Mouse (Mus musculus) limb, embryonic 13.5 days (tissue): Measurements from ENCODE around the gene Otub1. TPM values are rescaled to one million over a fixed set of nuclear protein-coding genes. Genes with fewer than 3 reads are reported as not detected.

Experiments
- ATAC-seq: fragments of 200-750 bp; cut with Nextera tagmentation; 2 replicates; pipeline ENCODE4 v1.8.0; 2017; ENCODE audit warnings: low read depth, moderate number of reproducible peaks, moderate TSS enrichment; ENCODE audit not compliant: low FRiP score
- H3K27ac ChIP-seq: fragments of 300-500 bp; sonication (generic); 2 replicates; pipeline ENCODE4 v1.5.1; 2015; ENCODE audit warnings: inconsistent platforms, mild to moderate bottlenecking, moderate library complexity
- H3K27me3 ChIP-seq: fragments of 300-500 bp; sonication (generic); 2 replicates; pipeline ENCODE4 v1.6.1; 2015; ENCODE audit warnings: mild to moderate bottlenecking, inconsistent platforms
- H3K36me3 ChIP-seq: fragments of 300-500 bp; sonication (generic); 2 replicates; pipeline ENCODE4 v1.6.1; 2015; ENCODE audit warnings: inconsistent platforms, mild to moderate bottlenecking, moderate library complexity
- H3K4me1 ChIP-seq: fragments of 300-500 bp; sonication (generic); 2 replicates; pipeline ENCODE4 v1.6.1; 2015; ENCODE audit warnings: inconsistent platforms
- H3K4me2 ChIP-seq: fragments of 300-500 bp; sonication (generic); replicated peaks from 2 replicates; pipeline ENCODE4 v1.6.1; 2015; ENCODE audit warnings: inconsistent platforms, mild to moderate bottlenecking, moderate library complexity
- H3K4me3 ChIP-seq: fragments of 300-500 bp; sonication (generic); 2 replicates; pipeline ENCODE4 v1.5.1; 2015; ENCODE audit warnings: moderate library complexity, mild to moderate bottlenecking, inconsistent platforms
- H3K9ac ChIP-seq: fragments of 300-500 bp; sonication (generic); 2 replicates; pipeline ENCODE4 v1.6.1; 2015; ENCODE audit warnings: mild to moderate bottlenecking, inconsistent platforms
- H3K9me3 ChIP-seq: fragments of 300-500 bp; sonication (generic); 2 replicates; pipeline ENCODE4 v1.6.1; 2016; ENCODE audit warnings: inconsistent platforms
- WGBS: fragments of 180-500 bp; shearing (Covaris S2); methylation state at CpG from one replicate; pipeline ENCODE4 v1.1.7; 2015; 5-methylcytosine and 5-hydroxymethylcytosine counted together
- polyA plus RNA-seq: library from polyadenylated mRNA; unstranded; fragments of >200 nt; fragmentation: Nextera tagmentation; extraction: Ambion mirVana; gene quantifications from 2 replicates; pipeline ENCODE4 v1.2.1, GENCODE M21; 2015

The Otub1 gene
- polyA plus RNA-seq, 1 experiment from 2014 or later: 226 TPM

GRCm38 (mm10) chr19:7200427-7200826 is 5.7 kb downstream of the Otub1 start:
- Histone ChIP-seq H3K9ac (no peak overlapping the region), H3K36me3 (peaks cover 71% of the 10 kb centered on the region), H3K9me3 (no peaks in the 10 kb centered on the region), H3K4me3 (no peak overlapping the region), H3K4me2 (no peak overlapping the region), H3K27ac (no peak overlapping the region), H3K27me3 (0 out of 2 replicates have a peak, but pooled peaks cover 2% of the 10 kb centered on the region), H3K4me1 (peaks cover 47% of the 10 kb centered on the region)
- 52% methylated on average over 1 of the region's 1 CpGs for WGBS
- ATAC-seq: no peak

GRCm38 (mm10) chr19:7199089-7199488 is 7.0 kb downstream of the Otub1 start:
- Histone ChIP-seq H3K4me1 (peaks cover 37% of the 10 kb centered on the region), H3K27ac (no peak overlapping the region), H3K4me2 (no peak overlapping the region), H3K36me3 (peaks cover 68% of the 10 kb centered on the region), H3K9me3 (no peaks in the 10 kb centered on the region), H3K4me3 (no peak overlapping the region), H3K9ac (no peak overlapping the region), H3K27me3 (0 out of 2 replicates have a peak, but pooled peaks cover 2% of the 10 kb centered on the region)
- 96% methylated on average over 13 of the region's 13 CpGs for WGBS
- no peak for ATAC-seq

- H3K4me2 ChIP-seq: no peak overlapping the region
- 0 out of 2 replicates have a peak overlapping the region, but pooled peaks have one; percentile 10 for H3K27ac ChIP-seq
- H3K9ac ChIP-seq: 0 out of 2 replicates have a peak overlapping the region, but pooled peaks have one; percentile 13
- peak; percentile 10 for ATAC-seq
- peaks cover 31% of the 10 kb centered on the region for H3K4me1 ChIP-seq
- H3K9me3 ChIP-seq: no peaks in the 10 kb centered on the region
- no peak overlapping the region for H3K4me3 ChIP-seq
- H3K27me3 ChIP-seq: peaks cover 2% of the 10 kb centered on the region; the same call in 1 of the 2 replicates
- 83% methylated on average over 9 of the region's 9 CpGs for whole genome bisulfite sequencing
- H3K36me3 ChIP-seq: peaks cover 52% of the 10 kb centered on the region
Observed at GRCm38 (mm10) chr19:7197445-7197844, 8.7 kb downstream of the Otub1 start.

GRCm38 (mm10) chr19:7196741-7197270 is 9.3 kb downstream of the Otub1 start:
- peaks cover 48% of the 10 kb centered on the region for H3K36me3 ChIP-seq
- H3K4me3 ChIP-seq: no peak overlapping the region
- no peak overlapping the region for H3K27ac ChIP-seq
- no peaks in the 10 kb centered on the region for H3K9me3 ChIP-seq
- peak overlapping the region; percentile 34 for H3K4me2 ChIP-seq
- WGBS: 10% methylated on average over 17 of the region's 17 CpGs
- H3K4me1 ChIP-seq: peaks cover 31% of the 10 kb centered on the region
- peak; percentile 29 for ATAC-seq
- H3K9ac ChIP-seq: no peak overlapping the region
- peaks cover 2% of the 10 kb centered on the region; the same call in 1 of the 2 replicates for H3K27me3 ChIP-seq

- peak overlapping the region; percentile 13; the same call in 1 of the 2 replicates for H3K9ac ChIP-seq
- H3K36me3 ChIP-seq: peaks cover 42% of the 10 kb centered on the region
- H3K4me2 ChIP-seq: peak overlapping the region; percentile 34
- peaks cover 31% of the 10 kb centered on the region for H3K4me1 ChIP-seq
- H3K4me3 ChIP-seq: no peak overlapping the region
- 16% methylated on average over 33 of the region's 33 CpGs for WGBS
- peaks cover 2% of the 10 kb centered on the region; the same call in 1 of the 2 replicates for H3K27me3 ChIP-seq
- no peak overlapping the region for H3K27ac ChIP-seq
- ATAC-seq: peak; percentile 21; the same call in 1 of the 2 replicates
- H3K9me3 ChIP-seq: no peaks in the 10 kb centered on the region
Observed at GRCm38 (mm10) chr19:7195900-7196728, 10.0 kb downstream of the Otub1 start.

- Histone ChIP-seq H3K36me3 (peaks cover 6% of the 10 kb centered on the region), H3K9me3 (no peaks in the 10 kb centered on the region), H3K27ac (no peak overlapping the region), H3K4me1 (peaks cover 24% of the 10 kb centered on the region), H3K4me2 (no peak overlapping the region), H3K27me3 (peaks cover 24% of the 10 kb centered on the region), H3K9ac (no peak overlapping the region), H3K4me3 (no peak overlapping the region)
- 40% methylated on average over 2 of the region's 2 CpGs for WGBS
- ATAC-seq: no peak
Observed at GRCm38 (mm10) chr19:7192561-7192967, 13.6 kb downstream of the Otub1 start.

- ATAC-seq: no peak
- Histone ChIP-seq H3K4me3 (no peak overlapping the region), H3K9me3 (no peaks in the 10 kb centered on the region), H3K4me1 (peaks cover 16% of the 10 kb centered on the region), H3K4me2 (no peak overlapping the region), H3K27ac (no peak overlapping the region), H3K36me3 (no peaks in the 10 kb centered on the region), H3K27me3 (peaks cover 30% of the 10 kb centered on the region), H3K9ac (no peak overlapping the region)
- WGBS: 50% methylated on average over 6 of the region's 6 CpGs
Observed at GRCm38 (mm10) chr19:7191639-7192038, 14.5 kb downstream of the Otub1 start.

- Histone ChIP-seq H3K9me3 (no peaks in the 10 kb centered on the region), H3K9ac (0 out of 2 replicates have a peak overlapping the region, but pooled peaks have one; percentile 19), H3K27ac (no peak overlapping the region), H3K4me2 (no peak overlapping the region), H3K4me1 (peaks cover 16% of the 10 kb centered on the region), H3K27me3 (peaks cover 35% of the 10 kb centered on the region), H3K36me3 (no peaks in the 10 kb centered on the region), H3K4me3 (no peak overlapping the region)
- 45% methylated on average over 5 of the region's 5 CpGs for WGBS
- ATAC-seq: no peak
Observed at GRCm38 (mm10) chr19:7190986-7191385, 15.1 kb downstream of the Otub1 start.

GRCm38 (mm10) chr19:7189026-7189425 is 17.1 kb downstream of the Otub1 start:
- no peak overlapping the region for H3K4me2 ChIP-seq
- ATAC-seq: no peak
- peaks cover 50% of the 10 kb centered on the region for H3K27me3 ChIP-seq
- H3K4me1 ChIP-seq: peaks cover 20% of the 10 kb centered on the region
- no peaks in the 10 kb centered on the region for H3K36me3 ChIP-seq
- H3K9ac ChIP-seq: no peak overlapping the region
- H3K9me3 ChIP-seq: no peaks in the 10 kb centered on the region
- H3K4me3 ChIP-seq: no peak overlapping the region
- WGBS: 67% methylated on average over 4 of the region's 4 CpGs
- H3K27ac ChIP-seq: no peak overlapping the region

- H3K27me3 ChIP-seq: peaks cover 59% of the 10 kb centered on the region
- no peak overlapping the region for H3K27ac ChIP-seq
- WGBS: 42% methylated on average over 5 of the region's 5 CpGs
- H3K36me3 ChIP-seq: no peaks in the 10 kb centered on the region
- no peaks in the 10 kb centered on the region for H3K9me3 ChIP-seq
- 0 out of 2 replicates have a peak overlapping the region, but pooled peaks have one; percentile 8 for H3K9ac ChIP-seq
- H3K4me2 ChIP-seq: no peak overlapping the region
- ATAC-seq: no peak
- H3K4me1 ChIP-seq: peaks cover 37% of the 10 kb centered on the region
- H3K4me3 ChIP-seq: no peak overlapping the region
Observed at GRCm38 (mm10) chr19:7187157-7187556, 19.0 kb downstream of the Otub1 start.

- 0 out of 2 replicates have a peak overlapping the region, but pooled peaks have one; percentile 7 for H3K4me2 ChIP-seq
- peaks cover 60% of the 10 kb centered on the region for H3K27me3 ChIP-seq
- no peak overlapping the region for H3K4me3 ChIP-seq
- H3K36me3 ChIP-seq: no peaks in the 10 kb centered on the region
- H3K27ac ChIP-seq: no peak overlapping the region
- 6% methylated on average over 18 of the region's 18 CpGs for WGBS
- no peak for ATAC-seq
- H3K9ac ChIP-seq: peak overlapping the region; percentile 5
- H3K9me3 ChIP-seq: no peaks in the 10 kb centered on the region
- peaks cover 49% of the 10 kb centered on the region for H3K4me1 ChIP-seq
Observed at GRCm38 (mm10) chr19:7185715-7186291, 20.3 kb downstream of the Otub1 start.

GRCm38 (mm10) chr19:7185059-7185458 is 21.1 kb downstream of the Otub1 start:
- no peak overlapping the region for H3K9ac ChIP-seq
- no peak for ATAC-seq
- no peaks in the 10 kb centered on the region for H3K9me3 ChIP-seq
- no peaks in the 10 kb centered on the region for H3K36me3 ChIP-seq
- no peak overlapping the region for H3K4me2 ChIP-seq
- no peak overlapping the region for H3K4me3 ChIP-seq
- peaks cover 62% of the 10 kb centered on the region for H3K27me3 ChIP-seq
- H3K4me1 ChIP-seq: peaks cover 56% of the 10 kb centered on the region
- H3K27ac ChIP-seq: no peak overlapping the region
- 51% methylated on average over 4 of the region's 4 CpGs for WGBS
